Mouse (Mus musculus) lung, postnatal 0 days (tissue): ENCODE measurements at regions not wholly inside any gene's neighbourhood (a gene's known extent, or its start where the extent isn't known, plus 50 kb on each side); places are given as distances from the start of the nearest gene placed in this dataset.

Experiments used
- CTCF ChIP-seq: IDR thresholded peaks from 2 replicates; pipeline ENCODE4 v1.5.1; 2016; ENCODE audit warnings: antibody characterized with exemption, mild to moderate bottlenecking
- EP300 ChIP-seq: IDR thresholded peaks from 2 replicates; pipeline ENCODE4 v1.6.1; 2016; ENCODE audit warnings: antibody characterized with exemption, mild to moderate bottlenecking, control low read depth

DNA sequence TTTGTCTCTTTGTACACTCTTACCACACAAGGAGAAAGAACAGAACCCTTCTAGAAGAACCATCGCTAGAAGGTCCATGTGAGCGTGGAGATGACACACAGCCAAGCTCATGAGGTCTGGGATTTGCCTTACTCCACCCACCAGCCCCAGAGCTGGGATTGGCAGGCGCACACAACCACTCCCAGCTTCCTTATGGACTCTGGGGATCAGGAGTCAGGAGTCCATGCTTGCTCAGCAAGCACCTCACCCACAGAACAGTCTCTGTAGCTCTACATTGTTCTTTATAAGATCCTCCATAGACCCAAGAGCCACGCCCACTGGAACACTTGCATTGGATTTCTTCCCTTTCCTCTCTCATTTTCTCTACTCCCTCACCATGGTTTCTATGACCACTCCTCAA, 261.4 kb upstream of the Cdh5 start:
- no peak for TF ChIP-seq CTCF
- TF ChIP-seq EP300: no peak
